In genomic region chr19:45796061-45796556, GRCm38 (mm10) we compare ENCODE assay signal across 9 mouse cellular contexts. TPM values are rescaled to one million over a fixed set of nuclear protein-coding genes. Genes with fewer than 3 reads are reported as not detected.
DNase-seq lines count a peak whose midpoint lies in the region; ATAC-seq lines count a peak whose summit lies in the region.
"Had no signal": no experiment of that assay in that cellular context is flagged by ENCODE, and none has a peak within 500 bp of the region (broad histone marks: within the 10 kb centered on the region; RNA-seq: fewer than 3 reads in every experiment).

No protein-coding gene starts in this region.

- H3K4me3 ChIP-seq in heart, embryonic 10.5 days = peak overlapping the region; percentile 50
- 0 out of 2 replicates have a peak overlapping the region, but pooled peaks have one; percentile 14 for H3K4me3 ChIP-seq in hindbrain, embryonic 15.5 days

- no peak overlapping the region for H3K9ac ChIP-seq in hindbrain, embryonic 15.5 days

- no peaks in the 10 kb centered on the region for H3K9me3 ChIP-seq in heart, embryonic 10.5 days
- H3K9me3 ChIP-seq in hindbrain, embryonic 15.5 days = no peaks in the 10 kb centered on the region

- H3K27me3 ChIP-seq in heart, embryonic 10.5 days (ENCODE audit: insufficient read depth, poor library complexity, severe bottlenecking) = peaks cover 11% of the 10 kb centered on the region; the same call in 1 of the 2 replicates
- no peaks in the 10 kb centered on the region for H3K27me3 ChIP-seq in hindbrain, embryonic 15.5 days

- WGBS in heart, embryonic 10.5 days = 9% methylated on average over 15 of the region's 15 CpGs
- WGBS in hindbrain, embryonic 15.5 days = 11% methylated on average over 15 of the region's 15 CpGs

- no peak for DNase-seq in heart, embryonic 10.5 days (ENCODE audit: low spot score)
- DNase-seq in heart, postnatal 14 days = no peak
- peak; percentile 92 for DNase-seq in T-cell, adult 2 months (ENCODE audit: low spot score)
- peak; percentile 59 for DNase-seq in lung, postnatal 25 days (ENCODE audit: low spot score)
- peak; percentile 72 for DNase-seq in thymus, postnatal 14 days
- DNase-seq in cerebellum, adult 18-20 months = no peak
- no peak for DNase-seq in adrenal gland, adult (ENCODE audit: inconsistent age in 2 of 2, low spot score in 1 of 2)

- intact Hi-C loops in heart, postnatal 14 days (cut with DNase I) = no loop called here

- peaks cover 18% of the 10 kb centered on the region for H3K4me1 ChIP-seq in heart, embryonic 10.5 days
- peaks cover 2% of the 10 kb centered on the region; the same call in 1 of the 2 replicates for H3K4me1 ChIP-seq in hindbrain, embryonic 15.5 days (replicated peaks)

- no peak overlapping the region for H3K27ac ChIP-seq in heart, embryonic 10.5 days
- H3K27ac ChIP-seq in hindbrain, embryonic 15.5 days (replicated peaks) = no peak overlapping the region

- peak overlapping the region; percentile 39 for H3K4me2 ChIP-seq in hindbrain, embryonic 15.5 days

- H3K36me3 ChIP-seq in heart, embryonic 10.5 days = no peaks in the 10 kb centered on the region
- no peaks in the 10 kb centered on the region for H3K36me3 ChIP-seq in hindbrain, embryonic 15.5 days

- ATAC-seq in hindbrain, embryonic 15.5 days (ENCODE audit: low FRiP score, low read depth) = no peak

RNA-seq across cellular contexts. Expression of gene Mgea5, which starts 12.5 kb away (rescaled TPM):
- polyA plus RNA-seq in heart, embryonic 10.5 days (2016; fragmentation: Nextera tagmentation; extraction: Ambion mirVana) = 39.6 and 52.5 TPM in 2 replicates
- total RNA-seq in heart, postnatal 14 days (2021) = 10 to 100 TPM; 65.7 TPM
- polyA plus RNA-seq in hindbrain, embryonic 15.5 days (2015; fragmentation: Nextera tagmentation; extraction: Ambion mirVana) = 79.4 and 85.4 TPM in 2 replicates

RNA-seq across cellular contexts. Expression of gene Kcnip2, which starts 19.8 kb away (rescaled TPM):
- 0.35 and 0.53 TPM in 2 replicates for polyA plus RNA-seq in heart, embryonic 10.5 days (2016; fragmentation: Nextera tagmentation; extraction: Ambion mirVana)
- 100 to 1,000 TPM; 149 to 164 TPM for total RNA-seq in heart, postnatal 14 days (2021)
- 12.8 and 15.1 TPM in 2 replicates for polyA plus RNA-seq in hindbrain, embryonic 15.5 days (2015; fragmentation: Nextera tagmentation; extraction: Ambion mirVana)
- total RNA-seq: MEL had no signal

RNA-seq across cellular contexts. Expression of gene Npm3, which starts 46.7 kb away (rescaled TPM):
- polyA plus RNA-seq in heart, embryonic 10.5 days (2016; fragmentation: Nextera tagmentation; extraction: Ambion mirVana) = 12.3 and 13.6 TPM in 2 replicates
- total RNA-seq in heart, postnatal 14 days (2021) = 10 to 100 TPM; 13.0 to 18.9 TPM
- 6.9 and 7.3 TPM in 2 replicates for polyA plus RNA-seq in hindbrain, embryonic 15.5 days (2015; fragmentation: Nextera tagmentation; extraction: Ambion mirVana)

RNA-seq across cellular contexts. Expression of gene Fgf8, which starts 53.4 kb away (rescaled TPM):
- 1.9 and 8.8 TPM in 2 replicates for polyA plus RNA-seq in heart, embryonic 10.5 days (2016; fragmentation: Nextera tagmentation; extraction: Ambion mirVana)
- not detected for total RNA-seq in heart, postnatal 14 days (2021)
- polyA plus RNA-seq in hindbrain, embryonic 15.5 days (2015; fragmentation: Nextera tagmentation; extraction: Ambion mirVana) = 0.45 and 0.47 TPM in 2 replicates
- total RNA-seq: MEL had no signal

Comparison
In these comparisons a context has a peak if more than half of its experiments do, and no peak if none do; other contexts are left out.
1. DNase-seq: peak in T-cell, adult 2 months (single experiment), lung, postnatal 25 days (single experiment) and thymus, postnatal 14 days (single experiment); none in heart, embryonic 10.5 days (single experiment), heart, postnatal 14 days (0 of 2), cerebellum, adult 18-20 months (0 of 2) and adrenal gland, adult (0 of 2).